Mouse (Mus musculus) lung, adult 2 months (tissue): Measurements from ENCODE around the gene Rragc.

ENCODE experiments used
- CTCF ChIP-seq: fragments of 200-500 bp; IDR thresholded peaks from 2 replicates; pipeline ENCODE4 v1.5.1; 2011; ENCODE audit warnings: mild to moderate bottlenecking, low read length, control low read depth; ENCODE audit not compliant: insufficient read depth
- POLR2A ChIP-seq: fragments of 200-500 bp; IDR thresholded peaks from 2 replicates; pipeline ENCODE4 v1.6.1; 2011; ENCODE audit warnings: low read depth, mild to moderate bottlenecking, control low read depth, low read length, borderline replicate concordance; ENCODE audit errors: extremely low read depth

DNA sequence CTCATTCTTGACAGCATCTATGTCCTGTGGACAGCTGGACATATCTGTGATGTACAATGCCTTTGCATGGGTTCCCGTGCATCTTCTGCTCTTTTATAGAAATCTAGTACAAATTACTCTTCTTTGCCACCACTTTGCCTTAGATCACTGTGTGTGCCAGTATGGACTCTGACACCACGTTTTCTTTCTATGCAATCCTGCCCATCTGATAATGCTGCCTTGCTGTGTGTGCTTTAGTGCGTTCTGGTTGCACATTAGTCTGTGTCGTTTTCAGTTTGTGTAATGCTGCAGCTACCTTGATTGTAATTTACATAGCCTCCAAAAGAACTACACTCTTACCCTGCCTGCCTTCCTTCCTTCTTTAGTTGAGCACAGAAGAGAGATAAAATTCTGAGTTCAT is 5.7 kb upstream of the Rragc start:
- no peak for TF ChIP-seq CTCF
- TF ChIP-seq POLR2A = no peak
